Mouse (Mus musculus) layer of hippocampus, adult 18-20 months (tissue): ENCODE measurements around the gene Gdf1. TPM values are rescaled to one million over a fixed set of nuclear protein-coding genes. Genes with fewer than 3 reads are reported as not detected.

Source experiments
- DNase-seq, 2 experiments: peaks; one replicate each; pipeline ENCODE4 v3.0.0; 2022; ENCODE audit warnings: low spot score in 2 of 2
- total RNA-seq, 2 experiments: library from RNA; stranded (reverse); gene quantifications; 2 replicates each; pipeline ENCODE4 v1.2.3; 2021

The Gdf1 gene
- total RNA-seq, 2 experiments from 2014 or later, result 15.1 to 18.2 TPM

GRCm38 (mm10) chr8:70329835-70330740 lies 471 bp downstream of the Gdf1 start:
- no peak for DNase-seq

GRCm38 (mm10) chr8:70330741-70331364 lies 1.2 kb downstream of the Gdf1 start:
- DNase-seq, result peak; percentile 59 to 77

GRCm38 (mm10) chr8:70331526-70331925 lies 1.9 kb downstream of the Gdf1 start:
- no peak for DNase-seq

- peak; percentile 66 to 80 for DNase-seq
These were observed 2.7 kb downstream of the Gdf1 start for GRCm38 (mm10) chr8:70332070-70332877.

DNA sequence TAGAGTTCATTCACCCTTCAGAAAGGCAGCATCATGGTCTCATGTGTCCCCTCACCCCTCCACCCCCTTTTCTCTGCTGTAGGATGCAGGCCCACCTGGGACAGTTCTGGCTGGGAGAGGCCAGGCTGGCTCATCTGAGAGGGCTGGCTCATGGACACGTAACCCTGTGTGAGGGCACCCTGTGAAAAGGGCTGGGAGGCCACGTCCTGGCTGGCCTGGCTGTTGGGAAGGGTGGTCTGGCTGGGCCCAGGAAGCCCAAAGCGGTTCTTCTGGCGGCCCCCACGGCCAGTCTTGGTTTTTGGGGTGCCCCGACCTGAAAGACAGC lies 3.2 kb downstream of the Gdf1 start:
- DNase-seq, result no peak

DNA sequence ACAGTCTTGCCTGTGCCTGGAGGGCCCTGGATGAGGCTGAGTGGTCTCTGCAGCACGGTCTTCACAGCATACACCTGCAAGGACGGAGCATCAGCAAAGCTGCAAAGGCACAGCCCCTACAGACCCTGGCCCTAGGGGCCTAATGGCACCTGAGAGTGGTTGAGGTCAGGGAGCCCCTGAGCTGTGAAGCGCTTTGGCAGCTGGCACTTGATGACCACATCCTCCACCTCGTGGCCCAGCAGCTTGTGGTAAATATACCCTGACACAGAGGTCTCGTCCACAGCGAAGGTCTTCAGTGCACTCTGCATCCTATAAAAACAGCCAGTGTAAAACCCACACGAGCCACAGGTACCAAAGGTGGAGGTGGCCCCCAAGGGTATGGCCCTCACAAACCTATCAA lies 9.3 kb downstream of the Gdf1 start:
- DNase-seq, result no peak

- DNase-seq, result peak in 1 of 2 experiments; percentile 53
These were observed 11.0 kb downstream of the Gdf1 start for GRCm38 (mm10) chr8:70340659-70341058.

DNA sequence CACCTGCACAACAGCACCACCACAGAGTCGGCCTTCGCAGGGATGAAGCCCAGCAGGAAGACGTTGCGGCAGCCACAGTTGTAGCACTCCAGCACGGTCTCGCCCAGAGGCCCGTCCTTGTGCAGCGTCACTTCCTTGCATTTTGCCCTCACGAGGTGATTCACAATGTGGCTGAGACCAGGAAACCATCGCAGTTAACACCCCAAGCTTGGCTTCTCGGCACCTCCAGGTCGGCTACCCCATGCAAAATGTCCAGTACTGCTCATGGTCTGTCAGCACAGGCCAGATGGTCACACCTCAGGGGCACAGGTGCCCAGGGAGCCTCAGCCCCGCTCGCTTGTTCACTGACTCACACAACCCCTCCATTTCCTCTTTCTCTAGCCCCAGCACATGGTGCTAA lies 12.4 kb downstream of the Gdf1 start:
- DNase-seq, result no peak

GRCm38 (mm10) chr8:70343076-70343475 lies 13.5 kb downstream of the Gdf1 start:
- DNase-seq, result no peak

DNA sequence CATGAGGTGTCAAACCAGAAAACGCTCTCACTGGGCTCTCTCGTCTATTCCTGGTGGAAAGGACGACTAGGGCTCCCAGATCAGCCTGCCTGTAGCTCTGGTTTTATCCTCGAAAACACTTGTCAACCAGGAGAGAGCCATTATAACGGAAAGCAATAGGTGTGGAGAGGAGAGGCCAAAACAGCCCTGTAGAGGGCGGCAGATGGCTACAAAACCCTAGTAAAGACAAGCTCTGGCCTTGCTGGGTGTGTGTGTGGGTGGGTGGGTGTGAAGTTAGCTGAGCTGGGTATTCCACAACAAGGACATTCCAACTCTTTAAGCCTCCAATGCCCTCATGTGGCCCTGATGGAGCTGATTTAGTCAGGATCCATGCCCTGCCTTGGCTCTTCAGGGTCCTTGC lies 14.1 kb downstream of the Gdf1 start:
- peak in 1 of 2 experiments; percentile 75 for DNase-seq

DNA sequence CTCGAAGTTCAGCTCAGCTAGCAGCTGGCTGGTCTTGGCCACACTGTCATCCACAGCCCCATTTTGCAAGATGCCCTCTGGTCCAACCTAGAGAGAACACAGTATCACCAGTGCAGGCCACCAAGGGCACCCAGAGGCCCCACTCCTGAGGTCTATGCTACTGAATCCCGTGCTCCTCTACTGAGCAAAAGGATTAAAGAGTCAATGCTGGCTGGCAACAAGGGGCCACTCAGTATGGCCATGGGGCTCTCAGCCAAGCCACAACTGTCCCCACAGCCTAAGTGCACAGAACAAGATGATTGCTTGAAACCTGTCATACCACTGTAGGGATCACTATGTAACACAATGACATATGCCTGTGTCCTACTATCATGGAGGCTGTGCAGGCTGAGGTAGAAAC lies 14.7 kb downstream of the Gdf1 start:
- no peak for DNase-seq

GRCm38 (mm10) chr8:70347443-70347842 lies 17.8 kb downstream of the Gdf1 start:
- DNase-seq, result no peak

- no peak for DNase-seq
These were observed 18.3 kb downstream of the Gdf1 start for GRCm38 (mm10) chr8:70347860-70348420.

- DNase-seq, result no peak
These were observed 21.7 kb downstream of the Gdf1 start for GRCm38 (mm10) chr8:70351035-70351999.

DNA sequence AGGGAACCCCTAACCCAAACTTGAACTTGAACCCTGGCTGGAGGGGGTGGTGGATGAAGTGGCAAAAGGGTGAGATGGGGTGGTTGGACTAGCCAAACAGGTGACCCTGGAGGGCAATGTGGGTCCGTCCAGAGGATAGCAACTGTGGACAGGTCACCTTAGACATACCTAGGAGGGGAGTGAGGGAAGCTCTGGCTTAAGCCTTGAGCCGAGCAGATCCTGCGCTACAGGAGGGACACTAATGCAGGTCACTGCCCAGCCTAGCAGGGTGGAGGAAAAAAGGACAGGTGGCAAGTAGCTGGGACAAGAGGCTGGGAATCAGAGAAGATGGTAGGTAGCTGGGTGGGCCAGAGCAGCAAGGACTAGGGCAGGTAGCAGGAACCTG lies 22.4 kb downstream of the Gdf1 start:
- no peak for DNase-seq

GRCm38 (mm10) chr8:70352657-70353151 lies 23.1 kb downstream of the Gdf1 start:
- DNase-seq, result no peak

- peak; percentile 99 for DNase-seq
These were observed 23.7 kb downstream of the Gdf1 start, which contains the start of gene Upf1 for GRCm38 (mm10) chr8:70353194-70353817. Gene Upf1, minus strand, starts transcription at chr8:70353278.

DNA sequence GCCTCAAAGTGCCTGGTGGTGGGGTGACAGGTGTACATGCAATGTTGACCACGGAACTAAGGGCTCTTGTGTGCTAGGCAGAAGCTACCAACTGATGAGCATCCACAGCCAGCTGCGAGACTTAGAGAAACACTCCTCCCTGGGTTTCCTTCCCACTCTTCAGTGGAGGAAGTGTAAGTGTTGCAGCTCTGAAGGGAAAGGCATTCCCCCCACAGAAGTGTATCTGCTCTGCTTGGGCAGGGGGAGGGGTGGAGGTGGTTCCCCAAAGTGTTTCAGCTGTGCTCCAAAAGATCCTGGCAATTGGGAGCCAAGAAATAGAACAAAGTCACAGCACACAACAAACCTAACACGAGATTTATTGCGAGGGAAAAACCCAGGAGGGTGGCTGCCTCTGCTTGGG lies 24.4 kb downstream of the Gdf1 start:
- no peak for DNase-seq

GRCm38 (mm10) chr8:70356111-70356510 lies 26.5 kb downstream of the Gdf1 start:
- no peak for DNase-seq

GRCm38 (mm10) chr8:70359411-70359810 lies 29.8 kb downstream of the Gdf1 start:
- no peak for DNase-seq
